Mouse (Mus musculus): ENCODE data around the gene Itih5.

DNA sequence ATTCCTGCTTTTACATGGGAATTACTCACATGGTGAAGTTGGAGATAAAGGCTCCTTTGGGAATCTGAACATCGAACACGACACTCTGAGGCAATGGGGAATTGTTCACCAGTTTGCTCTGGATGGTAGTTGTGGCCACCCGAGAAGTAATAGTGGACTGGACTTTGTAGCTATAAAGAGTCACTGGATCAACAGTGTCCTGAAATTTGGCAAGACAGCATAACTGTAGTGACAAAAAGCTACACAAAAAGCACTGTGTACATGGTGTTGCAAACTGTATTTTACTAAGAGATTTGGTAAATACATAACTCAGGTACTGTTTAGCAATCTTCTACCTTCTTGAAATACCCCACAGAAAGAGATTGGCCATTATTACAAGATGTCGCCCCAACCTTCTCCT, 27.2 kb upstream of the Itih5 start:
- TF ChIP-seq POLR2A (IDR thresholded peaks at IDR 0.05; ENCODE audit: insufficient read depth, low read depth, low read length) (no peak), EP300 (IDR thresholded peaks at IDR 0.05; ENCODE audit: insufficient read depth, low read depth, low read length) (no peak)
